Mouse (Mus musculus): ENCODE results near the gene Amh. TPM values are rescaled to one million over a fixed set of nuclear protein-coding genes. Genes with fewer than 3 reads are reported as not detected.

Amh gene
- polyA plus RNA-seq, 1 experiment from 2014 or later: 0.09 TPM

- Histone ChIP-seq H3K36me3 (replicated peaks) (no peaks in the 10 kb centered on the region), H3K4me3 (peak overlapping the region; percentile 64), H3K4me1 (peaks cover 43% of the 10 kb centered on the region), H3K9me3 (no peaks in the 10 kb centered on the region), H3K27ac (peak overlapping the region; percentile 79), H3K27me3 (ENCODE audit: poor library complexity, severe bottlenecking) (peaks cover 71% of the 10 kb centered on the region)
- 9% methylated on average over 32 of the region's 32 CpGs for WGBS
- DNase-seq (ENCODE audit: extremely low spot score, low spot score): no peak
Measured at GRCm38 (mm10) chr10:80843087-80843930, 38.3 kb downstream of the Amh start.

GRCm38 (mm10) chr10:80843931-80844547 is 39.0 kb downstream of the Amh start, which contains the start of gene Lingo3:
Lingo3 (minus strand) TSS chr10:80844039.
- Histone ChIP-seq H3K36me3 (replicated peaks) (no peaks in the 10 kb centered on the region), H3K4me3 (peak within 1 kb of the TSS; percentile 64), H3K27me3 (ENCODE audit: poor library complexity, severe bottlenecking) (peaks cover 66% of the 10 kb centered on the region), H3K9me3 (no peaks in the 10 kb centered on the region), H3K4me1 (peaks cover 47% of the 10 kb centered on the region), H3K27ac (peak within 1 kb of the TSS; percentile 79)
- DNase-seq (ENCODE audit: extremely low spot score, low spot score): no peak
- 6% methylated on average over 47 of the region's 51 CpGs for WGBS

GRCm38 (mm10) chr10:80845055-80845693 is 40.1 kb downstream of the Amh start:
- H3K36me3 ChIP-seq (replicated peaks): peaks cover 8% of the 10 kb centered on the region
- peaks cover 47% of the 10 kb centered on the region for H3K4me1 ChIP-seq
- no peak for DNase-seq (ENCODE audit: extremely low spot score, low spot score)
- peaks cover 64% of the 10 kb centered on the region for H3K27me3 ChIP-seq (ENCODE audit: poor library complexity, severe bottlenecking)
- H3K27ac ChIP-seq: no peak overlapping the region
- H3K4me3 ChIP-seq: no peak overlapping the region
- 71% methylated on average over 8 of the region's 8 CpGs for WGBS
- H3K9me3 ChIP-seq: no peaks in the 10 kb centered on the region

- Histone ChIP-seq H3K36me3 (replicated peaks) (peaks cover 13% of the 10 kb centered on the region), H3K4me3 (no peak overlapping the region), H3K4me1 (peaks cover 42% of the 10 kb centered on the region), H3K27ac (no peak overlapping the region), H3K27me3 (ENCODE audit: poor library complexity, severe bottlenecking) (peaks cover 58% of the 10 kb centered on the region), H3K9me3 (no peaks in the 10 kb centered on the region)
- DNase-seq (ENCODE audit: extremely low spot score, low spot score): no peak
- 82% methylated on average over 12 of the region's 12 CpGs for WGBS
Measured at GRCm38 (mm10) chr10:80845732-80846131, 40.7 kb downstream of the Amh start.

- WGBS: 8% methylated on average over 10 of the region's 10 CpGs
- no peaks in the 10 kb centered on the region for H3K9me3 ChIP-seq
- H3K4me1 ChIP-seq: peaks cover 27% of the 10 kb centered on the region
- DNase-seq (ENCODE audit: extremely low spot score, low spot score): peak; percentile 39
- H3K4me3 ChIP-seq: no peak overlapping the region
- no peak overlapping the region for H3K27ac ChIP-seq
- H3K36me3 ChIP-seq (replicated peaks): peaks cover 39% of the 10 kb centered on the region
- H3K27me3 ChIP-seq (ENCODE audit: poor library complexity, severe bottlenecking): peaks cover 30% of the 10 kb centered on the region
Measured at GRCm38 (mm10) chr10:80848571-80848970, 43.5 kb downstream of the Amh start.

GRCm38 (mm10) chr10:80854913-80855748 is 50.1 kb downstream of the Amh start, which contains the start of the genes Lsm7 and Sppl2b:
Lsm7 (minus strand) TSS chr10:80855209.
Sppl2b (plus strand) TSS chr10:80855275.
- Histone ChIP-seq H3K4me1 (peaks cover 49% of the 10 kb centered on the region), H3K4me3 (peak within 1 kb of the TSS; percentile 81), H3K27me3 (ENCODE audit: poor library complexity, severe bottlenecking) (no peaks in the 10 kb centered on the region), H3K9me3 (no peaks in the 10 kb centered on the region), H3K36me3 (replicated peaks) (peaks cover 34% of the 10 kb centered on the region), H3K27ac (peak within 1 kb of the TSS; percentile 84)
- under 1% methylated on average over 81 of the region's 81 CpGs for WGBS
- DNase-seq (ENCODE audit: extremely low spot score, low spot score): peak; percentile 95

GRCm38 (mm10) chr10:80855749-80856073 is 50.7 kb downstream of the Amh start:
- H3K4me1 ChIP-seq: peaks cover 49% of the 10 kb centered on the region
- H3K36me3 ChIP-seq (replicated peaks): peaks cover 28% of the 10 kb centered on the region
- H3K4me3 ChIP-seq: peak overlapping the region; percentile 81
- peak overlapping the region; percentile 84 for H3K27ac ChIP-seq
- H3K27me3 ChIP-seq (ENCODE audit: poor library complexity, severe bottlenecking): no peaks in the 10 kb centered on the region
- DNase-seq (ENCODE audit: extremely low spot score, low spot score): no peak
- H3K9me3 ChIP-seq: no peaks in the 10 kb centered on the region
- WGBS: 25% methylated on average over 11 of the region's 11 CpGs

GRCm38 (mm10) chr10:80856267-80856666 is 51.2 kb downstream of the Amh start:
- H3K27me3 ChIP-seq (ENCODE audit: poor library complexity, severe bottlenecking): no peaks in the 10 kb centered on the region
- peaks cover 49% of the 10 kb centered on the region for H3K4me1 ChIP-seq
- DNase-seq (ENCODE audit: extremely low spot score, low spot score): no peak
- H3K9me3 ChIP-seq: no peaks in the 10 kb centered on the region
- 68% methylated on average over 3 of the region's 3 CpGs for WGBS
- H3K27ac ChIP-seq: peak overlapping the region; percentile 84; the same call in 1 of the 2 replicates
- H3K36me3 ChIP-seq (replicated peaks): peaks cover 26% of the 10 kb centered on the region
- H3K4me3 ChIP-seq: peak overlapping the region; percentile 81

GRCm38 (mm10) chr10:80856908-80857307 is 51.9 kb downstream of the Amh start:
- WGBS: 90% methylated on average over 5 of the region's 5 CpGs
- H3K4me3 ChIP-seq: peak overlapping the region; percentile 81
- peak overlapping the region; percentile 56 for H3K27ac ChIP-seq
- no peaks in the 10 kb centered on the region for H3K27me3 ChIP-seq (ENCODE audit: poor library complexity, severe bottlenecking)
- H3K9me3 ChIP-seq: no peaks in the 10 kb centered on the region
- no peak for DNase-seq (ENCODE audit: extremely low spot score, low spot score)
- peaks cover 49% of the 10 kb centered on the region for H3K4me1 ChIP-seq
- H3K36me3 ChIP-seq (replicated peaks): peaks cover 26% of the 10 kb centered on the region

MicroRNAs within 50 kb of the gene (microRNA counts, 519-probe panel; counts per million panel counts)
- 341 counts per million, percentile 65 among the panel's probes with 10 or more counts for microRNA mmu-miR-1982

Small RNAs within 50 kb of the gene (microRNA-seq; reads per million reads assigned to microRNA genes)
- 3.0 reads per million, percentile 2 among the genes with 10 or more reads in this experiment for gene Mir1982

Other genes with a start within 250 kb of the Amh start
- gene Rexo1, start 243.7 kb upstream of the Amh start, polyA plus RNA-seq (2016; fragmentation: Nextera tagmentation; extraction: Ambion mirVana): 32.8 and 34.8 TPM in 2 replicates
- 7.4 and 7.5 TPM in 2 replicates for gene Klf16, start 227.9 kb upstream of the Amh start, polyA plus RNA-seq (2016; fragmentation: Nextera tagmentation; extraction: Ambion mirVana)
- gene Abhd17a, start 214.9 kb upstream of the Amh start, polyA plus RNA-seq (2016; fragmentation: Nextera tagmentation; extraction: Ambion mirVana): 71.8 and 75.5 TPM in 2 replicates
- 91.5 and 93.0 TPM in 2 replicates for gene Scamp4, start 202.4 kb upstream of the Amh start, polyA plus RNA-seq (2016; fragmentation: Nextera tagmentation; extraction: Ambion mirVana)
- 10.7 and 11.9 TPM in 2 replicates for gene Adat3, start 202.4 kb upstream of the Amh start, polyA plus RNA-seq (2016; fragmentation: Nextera tagmentation; extraction: Ambion mirVana)
- gene Gm49322, start 199.2 kb upstream of the Amh start, polyA plus RNA-seq (2016; fragmentation: Nextera tagmentation; extraction: Ambion mirVana): 4.7 and 5.6 TPM in 2 replicates
- gene Csnk1g2, start 182.4 kb upstream of the Amh start, polyA plus RNA-seq (2016; fragmentation: Nextera tagmentation; extraction: Ambion mirVana): 123 and 133 TPM in 2 replicates
- gene Btbd2, start 148.2 kb upstream of the Amh start, polyA plus RNA-seq (2016; fragmentation: Nextera tagmentation; extraction: Ambion mirVana): 71.6 and 78.1 TPM in 2 replicates
- 91.0 and 100 TPM in 2 replicates for gene Mknk2, start 127.1 kb upstream of the Amh start, polyA plus RNA-seq (2016; fragmentation: Nextera tagmentation; extraction: Ambion mirVana)
- gene Mob3a, start 103.3 kb upstream of the Amh start, polyA plus RNA-seq (2016; fragmentation: Nextera tagmentation; extraction: Ambion mirVana): 53.9 and 54.7 TPM in 2 replicates
- gene Izumo4, start 103.1 kb upstream of the Amh start, polyA plus RNA-seq (2016; fragmentation: Nextera tagmentation; extraction: Ambion mirVana): 7.7 and 10.9 TPM in 2 replicates
- 58.2 and 58.7 TPM in 2 replicates for gene Ap3d1, start 63.0 kb upstream of the Amh start, polyA plus RNA-seq (2016; fragmentation: Nextera tagmentation; extraction: Ambion mirVana)
- 20.8 and 21.7 TPM in 2 replicates for gene Dot1l, start 50.0 kb upstream of the Amh start, polyA plus RNA-seq (2016; fragmentation: Nextera tagmentation; extraction: Ambion mirVana)
- gene Sf3a2, start 7.0 kb upstream of the Amh start, polyA plus RNA-seq (2016; fragmentation: Nextera tagmentation; extraction: Ambion mirVana): 110 and 118 TPM in 2 replicates
- gene Plekhj1, start 6.6 kb upstream of the Amh start, polyA plus RNA-seq (2016; fragmentation: Nextera tagmentation; extraction: Ambion mirVana): 196 and 197 TPM in 2 replicates
- gene Jsrp1, start 8.3 kb downstream of the Amh start, polyA plus RNA-seq (2016; fragmentation: Nextera tagmentation; extraction: Ambion mirVana): 0.40 and 0.65 TPM in 2 replicates
- 2,273 and 2,281 TPM in 2 replicates for gene Oaz1, start 21.4 kb downstream of the Amh start, polyA plus RNA-seq (2016; fragmentation: Nextera tagmentation; extraction: Ambion mirVana)
- gene Lingo3, start 38.8 kb downstream of the Amh start, polyA plus RNA-seq (2016; fragmentation: Nextera tagmentation; extraction: Ambion mirVana): 1.5 and 2.0 TPM in 2 replicates
- gene Lsm7, start 50.0 kb downstream of the Amh start, polyA plus RNA-seq (2016; fragmentation: Nextera tagmentation; extraction: Ambion mirVana): 351 and 360 TPM in 2 replicates
- gene Sppl2b, start 50.0 kb downstream of the Amh start, polyA plus RNA-seq (2016; fragmentation: Nextera tagmentation; extraction: Ambion mirVana): 43.9 and 44.9 TPM in 2 replicates
- 0.05 TPM in 1 of 2 replicates, not detected in the other for gene Tmprss9, start 66.6 kb downstream of the Amh start, polyA plus RNA-seq (2016; fragmentation: Nextera tagmentation; extraction: Ambion mirVana)
- 395 and 401 TPM in 2 replicates for gene Timm13, start 95.7 kb downstream of the Amh start, polyA plus RNA-seq (2016; fragmentation: Nextera tagmentation; extraction: Ambion mirVana)
- 85.6 and 89.5 TPM in 2 replicates for gene Lmnb2, start 113.0 kb downstream of the Amh start, polyA plus RNA-seq (2016; fragmentation: Nextera tagmentation; extraction: Ambion mirVana)
- gene Gadd45b, start 124.8 kb downstream of the Amh start, polyA plus RNA-seq (2016; fragmentation: Nextera tagmentation; extraction: Ambion mirVana): 5.9 and 6.3 TPM in 2 replicates
- gene Gng7, start 209.7 kb downstream of the Amh start, polyA plus RNA-seq (2016; fragmentation: Nextera tagmentation; extraction: Ambion mirVana): 6.3 and 6.9 TPM in 2 replicates
- 2.1 and 2.5 TPM in 2 replicates for gene Diras1, start 220.4 kb downstream of the Amh start, polyA plus RNA-seq (2016; fragmentation: Nextera tagmentation; extraction: Ambion mirVana)
- gene Slc39a3, start 232.2 kb downstream of the Amh start, polyA plus RNA-seq (2016; fragmentation: Nextera tagmentation; extraction: Ambion mirVana): 15.7 and 15.8 TPM in 2 replicates